Mouse (Mus musculus): ENCODE data around the gene Ercc6l. TPM values are rescaled to one million over a fixed set of nuclear protein-coding genes. Genes with fewer than 3 reads are reported as not detected.

Ercc6l gene
- total and polyA plus RNA-seq, 3 experiments, result 1.2 to 40.9 (median 20.7) TPM

GRCm38 (mm10) chrX:102175538-102176287, 18.8 kb upstream of the Ercc6l start:
- TF ChIP-seq POLR2AphosphoS5 (IDR thresholded peaks at IDR 0.05; ENCODE audit: insufficient replicate concordance, low read depth, low read length), result no peak
- no peak for TF ChIP-seq TAL1 (conservative IDR thresholded peaks at IDR 0.05; ENCODE audit: low read depth, low read length)
- no peak for TF ChIP-seq CTCF (IDR thresholded peaks at IDR 0.05; ENCODE audit: low read depth, low read length)
- TF ChIP-seq GATA1 (IDR thresholded peaks at IDR 0.05; ENCODE audit: borderline replicate concordance, low read length), result no peak
- TF ChIP-seq GATA2 (IDR thresholded peaks at IDR 0.05; ENCODE audit: borderline replicate concordance, low read depth, low read length), result no peak
- H3K36me3 ChIP-seq (replicated peaks), result peaks cover 8% of the 10 kb centered on the region
- H3K4me3 ChIP-seq (ENCODE audit: low read depth, low read length), result no peak overlapping the region
- ATAC-seq (ENCODE audit: extremely low read depth, insufficient number of reproducible peaks, low FRiP score, poor library complexity, severe bottlenecking) (no peak), DNase-seq (ENCODE audit: low spot score) (no peak)
- H3K4me1 ChIP-seq (ENCODE audit: insufficient read depth, low read depth, low read length), result peaks cover 11% of the 10 kb centered on the region
- H3K27me3 ChIP-seq (ENCODE audit: insufficient read depth, low read length), result no peaks in the 10 kb centered on the region
- no peaks in the 10 kb centered on the region for H3K9me3 ChIP-seq (replicated peaks)

GRCm38 (mm10) chrX:102170900-102171299, 14.0 kb upstream of the Ercc6l start:
- no peaks in the 10 kb centered on the region for H3K9me3 ChIP-seq (replicated peaks)
- no peak for TF ChIP-seq GATA2 (IDR thresholded peaks at IDR 0.05; ENCODE audit: borderline replicate concordance, low read depth, low read length)
- no peak for TF ChIP-seq GATA1 (IDR thresholded peaks at IDR 0.05; ENCODE audit: borderline replicate concordance, low read length)
- no peak for TF ChIP-seq TAL1 (conservative IDR thresholded peaks at IDR 0.05; ENCODE audit: low read depth, low read length)
- no peak for TF ChIP-seq POLR2AphosphoS5 (IDR thresholded peaks at IDR 0.05; ENCODE audit: insufficient replicate concordance, low read depth, low read length)
- no peak for TF ChIP-seq CTCF (IDR thresholded peaks at IDR 0.05; ENCODE audit: low read depth, low read length)
- H3K27me3 ChIP-seq (ENCODE audit: insufficient read depth, low read length), result peaks cover 4% of the 10 kb centered on the region; the same call in 1 of the 2 replicates
- H3K4me1 ChIP-seq (ENCODE audit: insufficient read depth, low read depth, low read length), result peaks cover 10% of the 10 kb centered on the region; the same call in 1 of the 2 replicates
- no peak for DNase-seq (ENCODE audit: low spot score)
- H3K36me3 ChIP-seq (replicated peaks), result no peaks in the 10 kb centered on the region
- H3K4me3 ChIP-seq (ENCODE audit: low read depth, low read length), result no peak overlapping the region
- ATAC-seq (ENCODE audit: extremely low read depth, insufficient number of reproducible peaks, low FRiP score, poor library complexity, severe bottlenecking), result no peak

- no peaks in the 10 kb centered on the region for H3K36me3 ChIP-seq (replicated peaks)
- peaks cover 10% of the 10 kb centered on the region; the same call in 1 of the 2 replicates for H3K4me1 ChIP-seq (ENCODE audit: insufficient read depth, low read depth, low read length)
- no peak overlapping the region for H3K4me3 ChIP-seq (ENCODE audit: low read depth, low read length)
- ATAC-seq (ENCODE audit: extremely low read depth, insufficient number of reproducible peaks, low FRiP score, poor library complexity, severe bottlenecking) (no peak), DNase-seq (ENCODE audit: low spot score) (no peak)
- no peaks in the 10 kb centered on the region for H3K9me3 ChIP-seq (replicated peaks)
- peaks cover 4% of the 10 kb centered on the region; the same call in 1 of the 2 replicates for H3K27me3 ChIP-seq (ENCODE audit: insufficient read depth, low read length)
- TF ChIP-seq CTCF (IDR thresholded peaks at IDR 0.05; ENCODE audit: low read depth, low read length), result no peak
- TF ChIP-seq GATA1 (IDR thresholded peaks at IDR 0.05; ENCODE audit: borderline replicate concordance, low read length), result no peak
- TF ChIP-seq POLR2AphosphoS5 (IDR thresholded peaks at IDR 0.05; ENCODE audit: insufficient replicate concordance, low read depth, low read length), result no peak
- no peak for TF ChIP-seq GATA2 (IDR thresholded peaks at IDR 0.05; ENCODE audit: borderline replicate concordance, low read depth, low read length)
- no peak for TF ChIP-seq TAL1 (conservative IDR thresholded peaks at IDR 0.05; ENCODE audit: low read depth, low read length)
Measured at GRCm38 (mm10) chrX:102170135-102170534, 13.2 kb upstream of the Ercc6l start.

- DNase-seq (ENCODE audit: low spot score) (no peak), ATAC-seq (ENCODE audit: extremely low read depth, insufficient number of reproducible peaks, low FRiP score, poor library complexity, severe bottlenecking) (no peak)
- H3K4me1 ChIP-seq (ENCODE audit: insufficient read depth, low read depth, low read length), result peaks cover 10% of the 10 kb centered on the region; the same call in 1 of the 2 replicates
- H3K36me3 ChIP-seq (replicated peaks), result no peaks in the 10 kb centered on the region
- peaks cover 4% of the 10 kb centered on the region; the same call in 1 of the 2 replicates for H3K27me3 ChIP-seq (ENCODE audit: insufficient read depth, low read length)
- no peaks in the 10 kb centered on the region for H3K9me3 ChIP-seq (replicated peaks)
- no peak overlapping the region for H3K4me3 ChIP-seq (ENCODE audit: low read depth, low read length)
- TF ChIP-seq GATA1 (IDR thresholded peaks at IDR 0.05; ENCODE audit: borderline replicate concordance, low read length) (no peak), GATA2 (IDR thresholded peaks at IDR 0.05; ENCODE audit: borderline replicate concordance, low read depth, low read length) (no peak), TAL1 (conservative IDR thresholded peaks at IDR 0.05; ENCODE audit: low read depth, low read length) (no peak)
Measured at GRCm38 (mm10) chrX:102169724-102170123, 12.8 kb upstream of the Ercc6l start.

GRCm38 (mm10) chrX:102166986-102167385, 10.1 kb upstream of the Ercc6l start:
- no peak for TF ChIP-seq TAL1 (conservative IDR thresholded peaks at IDR 0.05; ENCODE audit: low read depth, low read length)
- no peak for TF ChIP-seq GATA1 (IDR thresholded peaks at IDR 0.05; ENCODE audit: borderline replicate concordance, low read length)
- TF ChIP-seq CTCF (IDR thresholded peaks at IDR 0.05; ENCODE audit: low read depth, low read length), result no peak
- TF ChIP-seq GATA2 (IDR thresholded peaks at IDR 0.05; ENCODE audit: borderline replicate concordance, low read depth, low read length), result no peak
- no peak for TF ChIP-seq POLR2AphosphoS5 (IDR thresholded peaks at IDR 0.05; ENCODE audit: insufficient replicate concordance, low read depth, low read length)
- Histone ChIP-seq H3K36me3 (replicated peaks) (no peaks in the 10 kb centered on the region), H3K27me3 (ENCODE audit: insufficient read depth, low read length) (peaks cover 4% of the 10 kb centered on the region; the same call in 1 of the 2 replicates), H3K4me3 (ENCODE audit: low read depth, low read length) (no peak overlapping the region), H3K9me3 (replicated peaks) (no peaks in the 10 kb centered on the region), H3K4me1 (ENCODE audit: insufficient read depth, low read depth, low read length) (peaks cover 10% of the 10 kb centered on the region; the same call in 1 of the 2 replicates)
- DNase-seq (ENCODE audit: low spot score), result no peak
- ATAC-seq (ENCODE audit: extremely low read depth, insufficient number of reproducible peaks, low FRiP score, poor library complexity, severe bottlenecking), result no peak

GRCm38 (mm10) chrX:102166521-102166920, 9.6 kb upstream of the Ercc6l start:
- DNase-seq (ENCODE audit: low spot score) (no peak), ATAC-seq (ENCODE audit: extremely low read depth, insufficient number of reproducible peaks, low FRiP score, poor library complexity, severe bottlenecking) (no peak)
- H3K27me3 ChIP-seq (ENCODE audit: insufficient read depth, low read length), result peaks cover 4% of the 10 kb centered on the region; the same call in 1 of the 2 replicates
- no peaks in the 10 kb centered on the region for H3K9me3 ChIP-seq (replicated peaks)
- H3K4me1 ChIP-seq (ENCODE audit: insufficient read depth, low read depth, low read length), result peaks cover 10% of the 10 kb centered on the region; the same call in 1 of the 2 replicates
- no peak overlapping the region for H3K4me3 ChIP-seq (ENCODE audit: low read depth, low read length)
- TF ChIP-seq TAL1 (conservative IDR thresholded peaks at IDR 0.05; ENCODE audit: low read depth, low read length), result no peak
- H3K36me3 ChIP-seq (replicated peaks), result no peaks in the 10 kb centered on the region

Data from G1E (cell line).